Mouse (Mus musculus) left cerebral cortex, postnatal 36 days (tissue): Measurements from ENCODE around the gene 9130230L23Rik. TPM values are rescaled to one million over a fixed set of nuclear protein-coding genes. Genes with fewer than 3 reads are reported as not detected.

ENCODE experiments used
- microRNA-seq: library from miRNA; unstranded; fragments of <30 nt; microRNA quantifications from one replicate; pipeline ENCODE4 v1.2.0, GENCODE M21; 2022
- total RNA-seq, 2 experiments: library from RNA; stranded (reverse); gene quantifications; 2 replicates each; pipeline ENCODE4 v1.2.3; 2021

9130230L23Rik gene
- total RNA-seq, 2 experiments from 2014 or later: not detected

Small RNAs within 50 kb of the gene (microRNA-seq; reads per million reads assigned to microRNA genes)
- not detected for gene Gm25952

Other genes with a start within 250 kb of the 9130230L23Rik start
- gene N4bp2, start 240.8 kb downstream of the 9130230L23Rik start, total RNA-seq: 10 to 100 TPM in 1 of 2 experiments, 1 to 10 TPM in 1; 4.4 to 12.0 TPM
- gene Rhoh, start 143.1 kb downstream of the 9130230L23Rik start, total RNA-seq: under 1 TPM; 0.64 to 0.75 TPM
- gene Chrna9, start 69.4 kb downstream of the 9130230L23Rik start, total RNA-seq: not detected
- gene Rbm47, start 168.8 kb upstream of the 9130230L23Rik start, total RNA-seq: 1 to 10 TPM; 1.4 to 1.8 TPM